Mouse (Mus musculus) spleen, embryonic (tissue): ENCODE measurements around the gene Igsf9.

Experiments used
- CTCF ChIA-PET: fragments of 350-600 bp; sonication (Branson Sonifier 250); formaldehyde crosslinking; loops from one replicate; lab custom pipeline; 2022; lab: Charles Lee

Gene Igsf9

DNA sequence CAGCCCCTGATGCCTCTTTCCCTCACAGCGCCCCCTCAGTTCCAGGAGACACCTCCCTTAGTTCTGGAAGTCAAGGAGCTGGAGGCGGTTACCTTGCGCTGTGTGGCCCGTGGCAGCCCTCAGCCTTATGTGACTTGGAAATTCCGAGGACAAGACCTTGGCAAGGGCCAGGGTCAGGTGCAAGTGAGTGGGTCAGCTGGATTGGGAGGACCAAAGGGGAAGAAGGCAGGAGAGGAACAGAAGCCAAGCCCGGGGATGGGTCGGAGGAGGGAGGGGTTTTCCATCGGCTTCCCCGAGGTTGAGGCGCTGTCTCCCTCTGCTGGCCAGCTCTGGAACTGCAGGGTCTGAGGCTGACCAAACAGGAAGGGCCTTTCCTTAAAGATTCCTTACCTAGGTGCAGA lies 8.7 kb downstream of the Igsf9 start:
- CTCF ChIA-PET: interaction anchor here (0.7 to 2.5 kb wide), 4 partner anchors 8 to 81 kb away, joined by 3 to 14 read pairs (median 4); no protein-coding TSS in a partner anchor

GRCm38 (mm10) chr1:172492047-172492446 lies 10.5 kb downstream of the Igsf9 start:
- CTCF ChIA-PET: interaction anchor here (0.6 to 2.5 kb wide), 3 partner anchors 33 to 83 kb away, joined by 3 to 14 read pairs (median 4); no protein-coding TSS in a partner anchor

DNA sequence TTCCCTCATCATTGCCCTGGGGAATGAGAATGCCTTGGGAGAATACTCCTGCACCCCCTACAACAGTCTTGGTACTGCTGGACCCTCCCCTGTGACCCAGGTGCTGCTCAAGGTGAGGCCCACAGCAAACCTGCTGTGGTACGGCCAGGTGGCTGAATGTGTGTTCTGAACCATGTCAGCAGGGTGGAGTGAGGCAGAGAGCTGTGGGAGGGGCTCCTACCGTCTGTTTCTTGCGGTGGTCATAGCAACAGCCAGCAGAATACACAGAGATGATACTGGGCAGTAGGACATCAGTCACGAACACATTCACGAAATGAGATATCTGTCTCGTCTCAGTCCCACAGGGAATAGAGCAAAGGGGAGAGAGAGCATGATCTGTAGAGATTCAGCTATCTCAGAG lies 11.9 kb downstream of the Igsf9 start:
- CTCF ChIA-PET: no interaction called here

- CTCF ChIA-PET: no interaction called here
These were observed 14.4 kb downstream of the Igsf9 start for GRCm38 (mm10) chr1:172496030-172496429.

DNA sequence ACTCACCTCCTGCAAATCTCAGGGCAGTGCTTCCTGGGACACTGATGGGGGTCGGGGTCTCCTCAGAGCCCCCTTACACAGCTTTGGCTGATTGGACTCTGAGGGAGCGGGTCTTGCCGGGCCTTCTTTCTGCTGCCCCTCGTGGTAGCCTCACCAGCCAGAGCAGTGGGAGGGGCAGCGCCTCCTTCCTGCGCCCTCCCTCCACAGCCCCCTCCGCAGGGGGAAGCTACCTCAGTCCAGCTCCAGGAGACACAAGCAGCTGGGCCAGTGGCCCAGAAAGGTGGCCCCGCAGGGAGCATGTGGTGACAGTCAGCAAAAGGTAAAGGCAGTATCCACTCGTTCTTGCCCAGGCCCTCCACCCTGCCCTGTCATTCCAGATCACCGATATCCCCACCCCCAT lies 15.8 kb downstream of the Igsf9 start:
- CTCF ChIA-PET: interaction anchor here (0.5 kb wide), 1 partner anchor 65 kb away, joined by 4 read pairs; no protein-coding TSS in a partner anchor

- CTCF ChIA-PET: interaction anchor here (0.5 to 0.9 kb wide), 2 partner anchors 88 to 133 kb away, joined by 3 read pairs; partner anchors contain the start of gene Dusp23
These were observed 18.3 kb downstream of the Igsf9 start, which contains the start of gene Tagln2 for GRCm38 (mm10) chr1:172499765-172500441. Gene Tagln2 (plus strand): TSS chr1:172500047.

DNA sequence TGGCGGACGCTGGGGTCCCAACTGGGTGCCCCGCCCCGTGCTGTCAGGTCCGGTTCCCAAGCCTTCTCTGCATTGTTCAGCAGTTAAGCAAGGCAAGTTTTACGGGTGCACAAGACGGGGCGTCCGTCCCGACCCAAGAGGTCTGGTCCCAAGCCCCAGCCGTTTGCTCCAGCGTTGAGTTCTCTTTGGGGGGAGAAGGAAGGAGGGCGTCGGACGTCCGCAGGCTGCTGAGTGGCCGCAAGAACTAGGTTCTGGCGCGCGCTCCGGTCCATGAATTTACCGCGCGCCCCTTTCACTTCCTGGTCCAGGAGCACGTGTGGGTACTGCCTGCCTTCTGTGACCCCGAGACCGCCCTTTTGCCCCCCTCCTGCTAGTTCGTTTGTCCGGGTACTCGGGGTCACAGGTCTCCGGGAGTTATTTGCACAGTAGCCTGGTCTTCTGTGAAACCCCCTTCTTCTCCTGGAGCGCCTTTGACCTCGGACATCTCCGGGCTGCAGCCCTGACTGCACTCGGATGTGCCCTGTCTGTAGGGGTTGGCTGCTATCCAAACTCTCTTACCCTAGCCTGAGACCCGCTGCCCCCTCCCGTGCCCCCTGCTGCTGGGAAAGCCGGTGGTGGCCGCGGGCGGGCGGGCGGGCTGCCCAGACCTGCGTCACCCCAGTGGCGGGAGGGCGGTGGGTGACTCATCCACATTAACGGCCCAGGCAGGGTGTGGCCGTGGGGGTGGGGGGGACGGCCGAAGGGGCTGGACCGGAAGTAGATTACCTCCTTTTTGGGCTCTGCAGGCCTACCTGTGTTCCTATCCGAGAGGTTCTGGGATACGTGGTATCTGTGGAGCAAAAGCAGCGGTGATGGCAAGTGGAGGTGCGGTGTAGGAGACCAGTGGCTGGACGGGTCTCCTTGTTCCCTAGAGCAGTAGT lies 19.1 kb downstream of the Igsf9 start:
- CTCF ChIA-PET: interaction anchor here (0.9 kb wide), 1 partner anchor 132 kb away, joined by 3 read pairs; the partner anchor contains the start of gene Dusp23

DNA sequence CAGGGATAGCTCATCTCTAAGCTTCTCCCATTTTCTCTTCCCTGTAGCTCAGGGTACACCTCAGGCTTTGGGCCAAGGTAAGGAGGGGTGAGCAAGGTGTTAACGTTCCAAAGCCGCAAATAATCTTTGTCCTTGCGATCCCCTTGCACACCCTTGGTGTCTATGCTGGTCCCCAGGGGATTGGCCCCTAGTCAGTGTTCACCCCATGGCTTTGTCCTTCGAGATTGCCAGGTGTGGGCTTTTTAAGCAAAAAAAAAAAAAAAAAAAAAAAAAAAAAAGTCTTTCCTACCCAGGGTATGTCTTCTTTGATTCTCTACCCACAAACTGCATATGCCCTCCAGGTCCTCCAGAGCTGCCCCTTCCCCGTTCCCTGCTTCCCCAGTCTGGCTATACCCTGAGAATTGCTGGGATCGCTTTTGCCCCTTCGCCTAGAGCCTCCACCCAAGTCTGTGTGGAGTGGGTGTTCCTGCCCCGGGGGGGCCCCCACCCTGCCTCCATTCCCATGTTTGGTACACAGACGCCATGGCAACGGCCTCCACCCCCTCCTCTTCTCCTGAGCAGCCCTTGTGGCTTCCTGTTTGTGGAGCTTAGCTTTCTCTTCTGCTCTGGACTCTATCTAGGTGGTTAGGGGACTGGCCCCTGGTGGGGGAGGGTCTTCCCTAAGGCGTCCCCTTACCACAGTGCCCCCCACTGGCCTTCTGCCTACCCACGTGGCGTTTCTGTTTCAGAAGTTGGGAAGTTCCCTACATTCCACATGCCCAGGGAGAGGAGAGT lies 20.0 kb downstream of the Igsf9 start:
- CTCF ChIA-PET: no interaction called here

DNA sequence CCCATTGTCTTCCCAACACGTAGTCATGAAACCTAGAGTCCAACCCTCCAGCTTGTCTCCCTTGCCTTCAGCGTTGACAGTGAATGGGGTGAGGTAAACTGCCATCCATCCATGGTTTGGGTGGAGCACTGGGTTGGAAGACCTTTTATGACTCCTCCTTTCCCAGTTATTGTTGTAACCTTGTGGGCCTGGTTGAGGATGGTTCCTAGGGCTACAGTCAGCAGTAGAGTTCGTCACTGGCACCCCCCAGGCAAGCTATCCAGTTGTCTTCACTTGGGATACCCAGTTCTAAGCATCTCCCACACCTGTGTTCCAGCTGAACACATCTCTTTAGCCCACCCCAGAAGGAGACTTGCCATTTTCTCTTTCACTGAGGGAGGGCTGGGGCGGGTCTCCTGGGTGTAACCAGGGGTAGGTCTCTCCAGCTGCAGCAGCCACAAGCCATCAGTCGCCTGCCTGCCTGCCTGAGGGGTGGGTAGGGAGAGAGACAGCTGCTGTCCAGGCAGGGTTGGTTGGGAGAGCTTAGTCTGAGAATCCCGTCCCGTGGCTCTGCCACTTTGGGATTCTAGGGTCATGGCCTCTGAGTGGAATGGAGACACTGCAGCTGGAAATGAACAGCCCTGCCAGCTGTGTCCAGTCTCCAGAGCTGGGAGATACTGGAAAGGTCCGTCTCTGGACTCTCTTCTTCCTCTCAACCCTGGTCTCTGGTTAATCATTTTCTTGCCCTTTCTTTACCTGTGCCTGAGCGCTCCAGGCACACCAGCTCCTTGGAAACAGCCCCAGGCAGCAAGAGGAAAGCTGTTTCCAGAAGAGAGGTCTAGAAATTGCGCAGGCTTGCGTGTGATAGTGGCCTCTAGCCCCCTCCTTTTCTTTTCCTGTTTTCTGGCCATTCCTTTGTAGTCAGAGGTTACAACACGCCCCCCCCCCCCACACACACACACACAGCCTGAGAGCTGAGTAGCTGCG lies 20.8 kb downstream of the Igsf9 start:
- CTCF ChIA-PET: no interaction called here

GRCm38 (mm10) chr1:172503111-172503997 lies 21.8 kb downstream of the Igsf9 start:
- CTCF ChIA-PET: interaction anchor here (0.5 to 0.6 kb wide), 2 partner anchors 27 to 92 kb away, joined by 3 to 4 read pairs; no protein-coding TSS in a partner anchor

DNA sequence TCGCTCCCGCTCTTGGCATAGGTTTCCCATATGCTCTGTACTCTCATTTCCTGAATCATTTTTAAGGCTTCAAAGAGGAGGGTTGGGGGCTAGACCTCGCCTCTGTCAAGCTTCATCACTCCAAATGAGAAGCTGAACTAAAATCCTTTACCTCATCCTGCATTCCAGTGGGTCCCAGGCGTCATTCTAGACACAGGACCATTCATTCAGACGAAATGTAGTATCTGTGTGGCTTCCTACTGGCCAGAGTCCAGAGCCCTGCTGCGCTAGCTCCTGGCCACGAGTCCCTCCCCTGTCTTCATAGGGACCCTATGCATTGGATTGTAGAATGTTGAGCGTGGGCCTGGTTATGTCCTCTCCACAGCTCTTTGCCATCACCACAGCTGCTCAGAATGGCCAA lies 23.2 kb downstream of the Igsf9 start:
- CTCF ChIA-PET: interaction anchor here (1.0 kb wide), 1 partner anchor 10 kb away, joined by 3 read pairs; no protein-coding TSS in a partner anchor

GRCm38 (mm10) chr1:172507001-172507400 lies 25.4 kb downstream of the Igsf9 start:
- CTCF ChIA-PET: no interaction called here

GRCm38 (mm10) chr1:172507701-172508100 lies 26.1 kb downstream of the Igsf9 start:
- CTCF ChIA-PET: no interaction called here

DNA sequence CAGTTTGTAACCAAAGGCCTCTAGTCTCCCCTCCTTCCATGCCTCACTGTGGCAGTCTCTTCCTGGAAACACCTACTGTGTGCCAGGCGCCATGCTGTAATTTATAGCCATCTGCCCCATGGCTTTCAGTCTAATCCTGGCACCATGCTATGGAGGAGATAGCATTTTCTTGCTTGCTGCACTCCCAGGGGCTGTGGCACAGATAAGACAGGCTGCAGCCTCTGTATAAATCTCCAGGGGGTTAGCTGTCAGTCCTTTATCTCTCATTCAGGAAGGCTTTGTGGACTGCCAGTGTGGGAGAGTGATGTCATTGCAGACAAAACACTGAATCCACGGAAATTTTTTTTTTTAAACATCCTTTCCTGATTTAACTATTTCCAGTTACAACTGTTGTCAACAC lies 26.6 kb downstream of the Igsf9 start:
- CTCF ChIA-PET: no interaction called here

- CTCF ChIA-PET: no interaction called here
These were observed 27.6 kb downstream of the Igsf9 start for GRCm38 (mm10) chr1:172509235-172509634.

GRCm38 (mm10) chr1:172509983-172510382 lies 28.4 kb downstream of the Igsf9 start:
- CTCF ChIA-PET: interaction anchor here (0.7 kb wide), 1 partner anchor 20 kb away, joined by 3 read pairs; no protein-coding TSS in a partner anchor

GRCm38 (mm10) chr1:172510421-172510972 lies 28.9 kb downstream of the Igsf9 start:
- CTCF ChIA-PET: interaction anchor here (0.7 kb wide), 1 partner anchor 19 kb away, joined by 3 read pairs; no protein-coding TSS in a partner anchor

DNA sequence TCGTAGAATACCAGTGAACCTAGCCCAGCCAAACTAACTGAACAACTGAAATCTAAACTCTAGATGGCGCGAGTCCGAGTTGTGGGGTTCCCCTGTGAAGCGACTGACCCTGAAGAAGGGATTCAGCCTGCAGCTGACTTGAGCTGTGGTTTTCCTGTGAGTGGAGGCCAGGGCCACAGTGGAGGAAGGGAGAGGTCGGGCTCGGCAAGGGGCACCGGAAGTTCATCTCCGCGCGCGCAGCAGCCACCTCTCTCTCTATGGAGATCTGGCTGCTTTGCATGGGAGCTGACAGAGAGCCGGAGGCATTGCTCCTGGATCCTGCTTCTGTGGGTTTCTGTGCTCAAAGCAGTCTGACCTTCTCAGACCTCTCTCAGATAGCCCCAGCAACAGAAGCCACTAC lies 31.4 kb downstream of the Igsf9 start:
- CTCF ChIA-PET: interaction anchor here (0.5 to 1.0 kb wide), 3 partner anchors 11 to 62 kb away, joined by 3 to 24 read pairs (median 9); partner anchors contain the start of gene Slamf9
